Mouse (Mus musculus): ENCODE data around the gene Ect2l.
A peak's percentile ranks its signal among the peaks of the same experiment; 100 is the strongest.
"Not testable (repeated sequence)": the region's sequence is repeated elsewhere in the genome, so short reads cannot be mapped to it uniquely, and the experiment has no call there.

Ect2l gene

DNA sequence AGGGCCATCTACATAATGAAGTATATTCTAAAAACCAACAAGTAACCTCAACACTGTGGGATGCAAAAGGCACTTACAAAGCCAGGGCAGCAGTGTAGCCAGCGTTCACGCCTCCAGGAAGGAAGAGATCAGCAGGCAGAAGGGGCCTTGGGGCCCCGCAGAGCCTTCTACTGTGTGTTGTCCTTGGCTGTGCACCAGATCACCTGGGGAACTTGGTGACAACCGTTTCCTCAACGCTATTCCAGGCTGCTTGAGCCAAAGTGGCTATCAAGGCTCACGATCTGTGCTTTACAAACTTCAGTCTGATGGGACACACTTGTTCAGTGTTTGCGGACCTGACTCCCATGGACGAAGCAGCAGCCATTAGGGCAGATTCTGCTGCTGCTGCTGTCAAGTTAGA is 19.0 kb downstream of the Ect2l start:
- DNase-seq (ENCODE audit: low spot score in 2 of 2): no peak

- no peak for DNase-seq (ENCODE audit: low spot score in 2 of 2)
Observed at GRCm38 (mm10) chr10:18189498-18189897, 21.2 kb downstream of the Ect2l start.

DNA sequence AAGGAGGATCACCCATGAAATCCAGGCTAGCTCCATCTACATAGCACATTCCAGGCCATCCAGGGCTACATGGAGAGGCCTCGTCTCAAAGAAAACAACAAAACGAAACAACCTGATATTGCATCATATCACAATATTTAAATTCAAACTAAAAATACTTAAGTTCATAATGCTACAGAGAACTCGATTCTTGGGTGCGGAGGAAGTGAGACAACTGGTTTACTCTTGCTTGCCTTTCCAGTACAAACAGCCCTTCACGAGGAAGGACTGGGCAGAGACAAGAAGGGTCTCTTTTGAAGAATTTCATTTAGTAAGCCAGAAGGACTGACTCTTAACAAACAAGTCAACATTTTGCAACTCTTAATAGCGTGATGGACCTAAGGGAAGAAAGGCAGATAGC is 22.1 kb downstream of the Ect2l start:
- no peak for DNase-seq (ENCODE audit: low spot score in 2 of 2)

DNA sequence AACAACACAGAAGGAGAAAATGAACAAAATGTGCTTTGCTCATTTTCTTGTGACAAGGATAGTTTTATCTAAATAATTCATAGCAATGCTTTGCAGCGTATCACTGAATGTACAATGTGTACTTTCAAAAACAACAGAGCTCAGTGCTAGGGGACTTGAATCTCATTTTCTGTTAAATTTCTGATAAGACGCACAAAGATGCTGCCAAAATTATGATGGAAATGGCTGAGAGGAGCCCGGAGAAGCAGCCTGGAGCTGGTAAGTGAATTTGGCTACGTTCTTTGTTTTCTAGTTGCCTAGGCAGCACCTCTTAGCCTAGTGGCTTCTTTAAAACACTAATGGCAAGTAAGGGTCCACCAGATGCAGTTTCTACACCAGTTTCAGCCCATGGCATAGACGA is 28.4 kb downstream of the Ect2l start:
- peak; percentile 5 to 48 for DNase-seq (ENCODE audit: low spot score in 2 of 2)

DNA sequence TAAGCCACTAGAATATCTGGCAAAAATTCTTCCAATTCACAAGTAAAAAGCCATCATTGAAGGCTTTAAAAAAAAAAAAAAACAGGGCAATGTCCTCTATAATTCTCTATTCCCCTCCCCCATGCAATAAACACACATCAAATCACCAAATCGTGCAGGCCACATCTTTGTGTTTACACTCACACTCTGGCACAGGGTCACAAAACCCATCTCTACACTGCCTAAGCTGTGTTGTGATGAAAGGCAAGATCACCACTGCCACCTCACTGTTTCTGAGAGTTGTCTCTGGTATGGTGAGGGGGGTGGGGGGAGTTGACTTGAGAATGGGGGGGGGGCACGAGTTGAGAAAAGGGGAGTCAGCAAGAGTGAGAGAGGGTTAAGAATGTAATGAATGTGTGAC is 33.4 kb downstream of the Ect2l start:
- DNase-seq (ENCODE audit: low spot score in 2 of 2): no peak

DNA sequence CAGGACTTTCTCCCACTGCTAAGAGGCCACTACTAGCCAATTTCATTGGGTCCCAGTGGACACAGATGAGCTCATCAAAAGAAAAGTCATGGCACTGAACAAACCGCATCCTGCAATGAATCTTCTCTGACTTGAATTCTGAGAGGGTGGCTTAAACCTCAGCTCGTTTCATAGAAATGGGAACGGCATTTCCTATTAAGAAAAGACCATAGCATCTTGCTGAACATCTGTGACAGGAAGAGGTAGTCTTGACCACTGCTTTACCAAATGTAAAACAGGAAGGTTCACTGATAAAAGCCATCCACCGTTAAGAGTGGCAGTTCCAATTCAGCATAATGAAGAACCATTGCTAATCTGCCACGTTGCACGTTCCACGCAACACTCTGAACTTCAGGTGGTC is 34.0 kb downstream of the Ect2l start:
- no peak for DNase-seq (ENCODE audit: low spot score in 2 of 2)

- no peak for DNase-seq (ENCODE audit: low spot score in 2 of 2)
Observed at GRCm38 (mm10) chr10:18175087-18175486, 35.6 kb downstream of the Ect2l start.

- no peak for DNase-seq (ENCODE audit: low spot score in 2 of 2)
Observed at GRCm38 (mm10) chr10:18162435-18162971, 48.2 kb downstream of the Ect2l start.

GRCm38 (mm10) chr10:18147224-18147623 is 63.5 kb downstream of the Ect2l start:
- no peak for DNase-seq (ENCODE audit: low spot score in 2 of 2)

GRCm38 (mm10) chr10:18142231-18142630 is 68.5 kb downstream of the Ect2l start:
- DNase-seq (ENCODE audit: low spot score in 2 of 2): no peak

GRCm38 (mm10) chr10:18141389-18141788 is 69.3 kb downstream of the Ect2l start:
- DNase-seq (ENCODE audit: low spot score in 2 of 2): peak; percentile 16 to 38

DNA sequence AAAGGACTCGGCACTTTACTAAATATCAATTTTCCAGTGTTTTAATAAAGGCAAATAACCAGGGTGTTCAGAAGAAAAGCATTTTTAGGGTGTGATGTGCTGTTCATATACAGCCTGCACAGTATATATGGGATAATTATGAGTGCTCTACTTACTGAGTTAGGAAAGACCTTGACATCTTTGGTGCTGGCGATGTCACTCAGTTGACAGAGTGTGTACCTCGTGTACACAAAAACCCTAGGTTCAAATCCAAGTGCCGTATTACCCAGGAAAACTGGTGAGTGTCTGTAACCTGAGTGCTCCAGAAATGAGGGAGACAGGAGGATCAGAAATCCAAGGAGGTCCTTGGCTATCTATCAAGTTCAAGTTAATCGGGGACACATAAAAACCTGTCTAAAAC is 71.1 kb downstream of the Ect2l start:
- DNase-seq (ENCODE audit: low spot score in 2 of 2): no peak

DNA sequence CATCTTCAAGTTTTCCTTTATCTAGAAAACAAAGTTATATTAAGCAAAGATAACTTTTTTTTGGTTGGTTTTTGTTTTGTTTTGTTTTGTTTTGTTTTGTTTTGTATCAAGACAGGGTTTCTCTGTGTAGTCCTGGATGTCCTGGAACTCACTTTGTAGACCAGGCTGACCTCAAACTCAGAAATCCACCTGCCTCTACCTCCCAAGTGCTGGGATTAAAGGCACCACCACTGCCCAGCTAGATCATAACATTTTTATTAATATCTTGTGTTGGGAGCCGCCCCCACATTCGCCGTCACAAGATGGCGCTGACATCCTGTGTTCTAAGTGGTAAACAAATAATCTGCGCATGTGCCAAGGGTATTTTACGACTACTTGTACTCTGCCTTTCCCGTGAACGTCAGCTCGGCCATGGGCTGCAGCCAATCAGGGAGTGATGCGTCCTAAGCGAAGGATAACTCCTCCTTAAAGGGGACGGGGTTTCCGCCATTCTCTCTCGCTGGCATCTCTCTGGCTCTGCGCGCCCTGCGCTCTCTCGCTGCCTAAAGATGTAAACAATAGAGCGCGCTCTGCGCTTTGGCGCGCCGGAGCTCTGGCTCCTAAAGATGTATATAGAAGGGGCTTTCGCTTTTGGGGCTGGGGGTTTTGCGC is 71.7 kb downstream of the Ect2l start:
- DNase-seq (ENCODE audit: low spot score in 2 of 2): not testable (repeated sequence)

- DNase-seq (ENCODE audit: low spot score in 2 of 2): no peak
Observed at GRCm38 (mm10) chr10:18131666-18132650, 78.7 kb downstream of the Ect2l start.

DNA sequence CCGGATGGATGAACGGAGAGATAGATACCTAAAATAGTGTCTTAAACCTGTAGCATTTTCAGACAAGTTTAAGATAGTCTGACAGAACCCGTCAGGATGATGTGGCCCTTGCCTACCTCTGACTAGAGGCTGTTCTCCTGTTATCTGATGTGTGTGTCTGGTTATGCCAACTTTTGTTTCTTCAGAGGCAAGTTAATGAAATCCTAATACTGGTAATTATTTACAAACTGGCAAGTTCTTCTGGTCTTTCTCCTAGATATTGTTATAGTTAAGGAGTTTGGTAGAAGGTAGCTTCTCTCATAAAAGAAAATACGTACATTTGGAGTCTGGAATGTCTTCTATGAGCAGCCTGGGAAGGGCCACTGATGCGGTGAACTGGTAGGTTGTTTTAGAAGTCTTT is 80.4 kb downstream of the Ect2l start:
- no peak for DNase-seq (ENCODE audit: low spot score in 2 of 2)

- DNase-seq (ENCODE audit: low spot score in 2 of 2): no peak
Observed at GRCm38 (mm10) chr10:18118336-18118735, 92.4 kb downstream of the Ect2l start.

GRCm38 (mm10) chr10:18113473-18114093 is 97.1 kb downstream of the Ect2l start:
- no peak for DNase-seq (ENCODE audit: low spot score in 2 of 2)

DNA sequence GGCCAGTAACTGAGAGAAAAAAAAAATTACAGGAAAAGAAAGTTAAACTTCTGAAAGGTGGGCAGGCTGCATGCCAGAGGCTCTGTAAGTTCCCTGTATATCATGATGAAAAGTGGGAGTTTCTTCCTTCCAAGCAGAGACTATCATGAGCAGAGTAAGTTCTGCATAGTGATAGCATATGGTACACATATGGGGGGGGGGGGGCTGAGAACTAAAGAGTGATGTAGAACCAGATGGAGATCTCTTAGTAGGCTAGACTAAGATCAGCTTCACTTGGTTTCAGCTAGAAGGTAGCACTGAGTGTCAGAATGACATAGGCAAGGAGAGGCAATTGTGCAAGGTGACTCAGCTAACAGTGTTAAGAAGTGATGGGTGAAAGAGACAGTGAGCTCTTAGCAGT is 99.8 kb downstream of the Ect2l start:
- no peak for DNase-seq (ENCODE audit: low spot score in 2 of 2)

- DNase-seq (ENCODE audit: low spot score in 2 of 2): no peak
Observed at GRCm38 (mm10) chr10:18107471-18107870, 103.2 kb downstream of the Ect2l start.

DNA sequence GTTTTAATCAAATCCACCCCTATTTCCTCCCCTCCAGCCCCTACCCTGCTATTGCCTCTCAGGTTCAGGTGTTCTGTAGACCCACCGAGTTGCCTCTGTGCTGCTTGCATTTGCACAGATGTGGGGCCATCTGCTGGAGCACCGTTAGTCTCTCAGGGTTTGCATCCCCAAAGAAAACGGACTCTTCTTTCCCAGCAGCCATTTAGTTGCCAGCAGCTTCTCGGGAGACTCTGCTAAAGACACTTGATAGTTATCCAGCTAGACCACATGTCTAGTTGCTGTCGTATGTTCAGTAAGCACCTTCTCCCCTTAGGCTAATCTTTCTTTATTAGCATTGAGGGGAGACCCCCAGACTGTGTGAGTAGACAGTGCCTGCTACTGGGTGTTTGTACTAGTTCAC is 108.5 kb downstream of the Ect2l start:
- no peak for DNase-seq (ENCODE audit: low spot score in 2 of 2)

DNA sequence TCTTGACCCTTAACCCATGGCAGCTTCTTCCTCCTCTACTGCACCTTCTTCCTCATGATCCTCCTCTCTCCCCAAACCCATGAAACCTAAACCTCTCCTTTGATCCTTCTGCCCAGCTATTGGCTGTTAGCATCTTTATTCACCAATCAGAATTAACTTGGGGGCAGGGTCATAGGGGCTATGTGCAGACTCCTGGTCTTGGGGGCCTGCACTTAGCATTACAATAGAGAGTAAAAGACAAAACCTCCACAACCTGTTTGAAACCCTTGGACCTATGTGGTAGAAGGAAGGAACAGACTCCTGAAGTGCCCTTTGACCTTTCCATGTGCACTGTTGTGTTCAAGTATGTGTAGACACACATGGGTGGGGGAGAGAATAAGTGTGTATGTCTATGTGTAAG is 120.0 kb downstream of the Ect2l start:
- no peak for DNase-seq (ENCODE audit: low spot score in 2 of 2)

GRCm38 (mm10) chr10:18082772-18083171 is 127.9 kb downstream of the Ect2l start:
- DNase-seq (ENCODE audit: low spot score in 2 of 2): no peak
